Mouse (Mus musculus) cerebellum, postnatal 14 days (tissue): ENCODE measurements around the gene Unkl.
"Not testable (repeated sequence)": the region's sequence is repeated elsewhere in the genome, so short reads cannot be mapped to it uniquely, and the experiment has no call there.

Source experiments
- DNase-seq, 2 experiments: peaks; one replicate each; pipeline ENCODE4 v3.0.0; 2021; ENCODE audit warnings: mixed read lengths in 2 of 2

The Unkl gene

GRCm38 (mm10) chr17:25220746-25221145 is 32.5 kb downstream of the Unkl start:
- no peak for DNase-seq

DNA sequence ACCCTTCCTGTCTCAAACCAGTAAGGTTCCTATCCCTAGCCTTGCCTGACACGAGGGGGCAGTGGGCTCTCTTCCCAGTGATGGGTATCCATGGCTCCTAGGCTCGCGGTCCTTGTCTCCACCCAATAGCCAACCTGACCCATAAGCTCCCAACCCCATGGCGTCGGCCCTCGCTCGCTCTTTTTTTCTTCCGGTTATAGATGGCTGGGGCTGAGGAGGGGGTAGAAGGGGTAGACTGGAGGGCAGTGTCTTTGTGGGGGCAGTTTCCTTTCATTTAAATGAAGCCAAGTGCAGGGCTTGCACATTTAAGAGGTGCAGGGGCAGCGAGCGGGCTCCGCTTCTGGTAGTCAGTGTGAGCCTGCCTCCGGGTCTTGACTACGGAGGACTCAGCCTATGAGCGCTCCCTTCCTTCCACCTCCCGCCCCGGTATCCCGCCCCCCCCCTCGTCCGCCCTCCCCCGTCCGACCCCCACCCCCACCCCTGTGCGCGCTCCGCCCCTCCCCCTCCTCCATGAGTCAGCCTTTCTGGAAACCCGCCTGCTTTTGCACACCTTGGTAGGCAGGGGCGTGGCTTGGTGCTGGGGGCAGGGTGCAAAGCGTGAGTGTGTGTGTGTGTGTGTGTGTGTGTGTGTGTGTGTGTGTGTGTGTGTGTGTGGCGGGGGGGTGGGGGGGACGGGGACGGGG is 33.8 kb downstream of the Unkl start:
- peak; percentile 81 to 92 for DNase-seq

DNA sequence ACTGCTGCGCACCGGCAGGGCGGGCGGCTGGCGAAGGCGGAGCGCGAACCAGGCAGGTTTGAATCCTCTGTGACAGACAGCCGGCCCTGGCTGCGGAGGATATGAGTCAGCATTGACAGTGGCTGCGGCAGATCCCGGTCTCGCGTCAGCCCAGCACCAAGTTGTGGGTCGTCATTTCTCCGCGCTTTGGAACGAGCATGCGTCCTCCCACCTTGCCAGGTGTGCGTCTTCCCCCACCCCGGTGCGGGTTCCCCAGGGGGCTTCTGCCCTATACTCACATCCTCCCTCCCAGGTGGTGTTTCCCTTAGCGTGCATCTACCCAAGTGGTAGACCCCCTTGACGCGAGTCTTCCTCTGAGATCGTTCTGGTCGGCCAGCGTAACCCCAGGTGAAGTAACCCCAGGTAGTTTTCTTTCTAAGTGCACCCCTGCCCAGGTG is 34.3 kb downstream of the Unkl start:
- peak; percentile 57 to 58 for DNase-seq

DNA sequence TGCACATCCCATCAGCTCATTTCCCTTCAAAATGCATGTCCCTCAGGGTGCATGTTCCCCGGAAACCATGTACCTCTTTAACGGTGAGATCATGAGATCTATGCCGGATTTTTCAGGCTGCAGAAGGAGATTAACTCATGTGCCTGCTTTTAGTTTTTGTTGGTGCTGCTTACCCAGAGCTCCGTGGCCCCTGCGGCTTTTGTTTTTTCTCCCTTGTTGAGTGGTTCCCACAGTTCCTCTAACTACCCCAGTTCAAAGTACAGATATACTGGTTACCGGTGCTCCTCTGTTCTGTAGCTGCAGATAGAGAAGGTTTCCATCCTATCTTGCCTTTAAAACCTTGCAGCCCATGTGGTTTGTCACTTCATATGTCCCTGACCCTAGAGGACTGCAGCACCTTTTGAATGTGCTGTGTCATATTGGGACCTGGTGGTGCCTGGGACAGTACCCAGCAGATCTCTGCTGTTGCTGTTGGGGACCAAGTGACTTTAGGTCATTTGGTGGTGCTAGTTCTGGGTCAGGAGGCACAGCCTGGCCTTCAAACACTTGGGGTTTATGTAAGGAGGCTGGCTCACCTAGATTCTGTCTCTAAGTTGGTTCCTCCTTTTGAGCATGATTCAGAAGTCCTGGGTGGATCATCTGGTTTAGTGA is 34.9 kb downstream of the Unkl start:
- DNase-seq: no peak

DNA sequence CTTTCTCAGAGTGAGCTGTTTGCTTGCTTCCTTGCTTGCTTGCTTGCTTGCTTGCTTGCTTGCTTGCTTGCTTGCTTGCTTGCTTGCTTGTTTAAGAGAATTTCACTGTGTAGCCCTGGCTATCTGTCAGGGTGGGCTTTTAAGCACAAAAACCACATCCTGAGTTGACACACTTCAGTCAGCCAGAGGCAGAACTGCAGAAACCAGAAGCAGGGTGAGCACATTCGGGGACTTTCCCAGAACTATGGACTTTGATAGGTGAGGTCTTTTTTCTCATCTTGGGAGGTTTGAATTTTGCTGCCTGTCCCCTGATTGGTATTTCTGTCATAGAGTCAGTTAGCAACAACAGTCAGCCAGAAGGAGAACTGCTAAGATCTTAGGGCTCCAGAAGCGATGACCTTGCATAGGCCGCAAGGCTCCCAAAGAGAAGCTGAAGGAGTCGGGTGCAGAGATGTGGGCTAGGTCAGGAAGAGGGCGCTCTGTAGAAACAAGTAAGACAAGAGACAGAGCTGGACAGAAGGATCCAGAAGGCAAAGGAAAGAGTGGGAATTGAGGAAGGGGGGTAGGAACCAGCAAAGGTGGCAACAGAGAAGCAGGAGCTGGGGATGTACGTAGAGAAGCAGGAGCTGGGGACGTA is 36.5 kb downstream of the Unkl start:
- no peak for DNase-seq

- no peak for DNase-seq
These were observed 37.5 kb downstream of the Unkl start for GRCm38 (mm10) chr17:25225659-25226058.

GRCm38 (mm10) chr17:25227991-25228390 is 39.8 kb downstream of the Unkl start:
- DNase-seq: no peak

DNA sequence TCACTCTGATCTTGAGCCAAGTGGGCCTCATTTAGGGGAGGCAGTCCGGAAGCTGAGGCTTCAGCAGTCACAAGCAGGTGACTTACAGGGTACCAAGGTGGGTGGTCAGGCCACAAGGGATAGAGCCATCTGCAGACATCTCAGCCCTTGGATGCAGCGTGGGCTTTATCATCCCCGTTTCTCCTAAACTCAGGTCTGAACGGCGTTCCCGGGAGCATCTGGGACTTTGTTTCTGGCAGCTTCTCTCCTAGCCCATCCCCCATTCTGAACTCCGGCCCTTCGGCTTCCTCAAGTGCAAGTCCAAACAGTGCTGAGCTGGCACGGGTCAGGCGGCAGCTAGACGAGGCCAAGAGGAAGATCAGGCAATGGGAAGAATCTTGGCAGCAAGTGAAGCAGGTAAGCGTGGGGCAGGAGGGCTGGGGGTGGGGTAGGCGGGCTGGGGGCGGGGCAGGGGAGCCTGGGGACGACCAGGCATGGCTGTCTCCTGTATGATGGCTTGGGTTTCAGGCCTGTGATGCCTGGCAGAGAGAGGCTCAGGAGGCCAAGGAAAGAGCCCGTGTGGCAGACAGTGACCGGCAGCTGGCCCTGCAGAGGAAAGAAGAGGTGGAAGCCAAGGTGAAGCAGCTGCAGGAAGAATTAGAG is 41.9 kb downstream of the Unkl start:
- DNase-seq: not testable (repeated sequence)

GRCm38 (mm10) chr17:25230700-25231099 is 42.5 kb downstream of the Unkl start:
- peak in 1 of 2 experiments; percentile 63 for DNase-seq

DNA sequence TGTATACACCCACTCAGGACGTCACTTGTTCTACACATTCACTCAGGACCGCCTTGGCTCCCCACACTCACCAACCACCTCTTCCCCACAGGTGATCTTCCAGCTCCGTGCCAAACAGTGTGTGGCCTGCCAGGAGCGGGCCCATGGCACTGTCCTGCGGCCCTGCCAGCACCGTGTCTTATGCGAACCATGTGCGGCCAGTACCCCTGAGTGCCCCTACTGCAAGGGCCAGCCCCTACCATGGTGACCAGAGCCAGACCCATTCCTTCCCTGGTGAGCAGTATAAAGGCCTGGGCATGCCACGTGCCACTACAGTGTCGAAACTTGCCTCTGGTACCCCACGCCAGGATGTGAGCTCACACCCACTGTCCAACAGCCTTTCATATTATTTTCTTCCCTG is 43.4 kb downstream of the Unkl start:
- DNase-seq: not testable (repeated sequence)

DNA sequence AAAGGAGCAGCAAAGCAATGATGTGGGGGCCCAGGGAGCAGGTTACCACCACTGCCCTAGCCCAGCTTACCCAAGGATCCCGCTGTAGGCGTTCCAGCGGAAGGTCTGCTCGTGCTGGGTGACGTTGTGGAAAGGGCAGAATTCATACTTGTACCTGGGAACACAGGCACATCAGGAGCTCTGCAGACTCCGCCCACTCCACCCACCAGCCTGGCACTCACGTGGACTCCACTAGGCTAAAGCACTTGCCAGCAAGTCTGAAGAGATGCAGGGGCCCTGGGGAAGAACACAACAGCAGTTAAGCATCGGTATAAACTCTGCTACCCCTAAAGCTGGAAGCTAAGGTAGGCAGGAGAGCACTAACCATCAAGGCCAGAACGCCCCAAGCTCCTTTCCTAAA is 47.4 kb downstream of the Unkl start:
- no peak for DNase-seq

- DNase-seq: peak; percentile 89 to 90
These were observed 51.8 kb downstream of the Unkl start, which contains the start of the genes Gnptg and Tsr3 for GRCm38 (mm10) chr17:25239695-25240636. Gene Gnptg (minus strand): TSS chr17:25240124. Gene Tsr3 (plus strand): TSS chr17:25240170.

DNA sequence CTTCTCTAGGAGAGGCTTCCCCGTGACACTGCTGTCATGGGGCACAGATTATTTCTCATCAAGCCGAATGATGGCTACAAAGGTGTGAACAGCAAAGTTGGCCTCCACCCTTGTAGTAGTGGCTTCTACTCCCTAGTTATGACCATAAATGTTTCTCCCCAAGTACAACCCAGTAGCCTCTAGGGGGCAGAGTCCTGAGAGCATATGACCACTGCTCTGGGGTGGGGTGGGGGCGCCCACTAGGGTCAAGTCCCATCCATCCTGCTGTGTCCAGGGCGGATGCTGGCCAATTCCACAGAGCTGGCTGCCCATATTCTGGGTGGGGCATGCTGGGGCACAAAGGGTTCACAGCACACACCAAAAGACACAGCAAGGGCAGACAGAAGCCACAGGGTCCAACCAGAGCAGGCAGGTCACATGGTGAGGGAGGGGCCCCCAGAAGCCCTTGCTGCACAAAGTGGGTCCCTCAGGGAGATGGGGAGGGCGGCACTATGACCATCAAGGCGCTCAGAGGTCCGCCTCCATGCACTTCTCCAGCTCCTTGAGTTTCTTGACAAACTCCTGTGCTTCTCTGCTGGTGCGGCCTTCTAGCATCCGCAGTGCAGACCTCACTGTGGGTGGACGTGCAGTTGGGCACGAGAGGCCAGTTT is 55.1 kb downstream of the Unkl start:
- DNase-seq: peak in 1 of 2 experiments; percentile 23

DNA sequence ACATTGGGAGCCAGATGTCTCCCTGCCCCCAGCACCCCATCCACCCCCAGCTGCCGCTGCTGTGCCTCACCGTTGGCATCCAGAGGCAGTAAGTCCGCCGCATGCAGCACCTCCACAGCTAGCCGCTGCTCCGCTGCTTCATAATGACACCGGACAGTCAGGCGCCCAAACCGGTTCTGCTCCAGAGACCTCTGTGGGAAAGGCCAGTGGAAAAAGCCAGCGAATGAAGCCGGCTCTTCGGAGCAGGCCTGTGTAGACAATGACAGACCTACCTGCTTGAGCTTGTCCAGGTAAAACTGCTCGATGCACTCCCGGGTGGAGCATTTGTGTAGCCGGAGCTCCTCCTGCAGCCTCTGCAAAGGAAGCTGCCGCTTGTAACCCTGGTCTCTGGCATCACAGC is 56.0 kb downstream of the Unkl start:
- DNase-seq: no peak

GRCm38 (mm10) chr17:25248033-25248750 is 60.0 kb downstream of the Unkl start:
- no peak for DNase-seq

- peak; percentile 85 to 90 for DNase-seq
These were observed 62.1 kb downstream of the Unkl start for GRCm38 (mm10) chr17:25250181-25250835.

GRCm38 (mm10) chr17:25252643-25253042 is 64.4 kb downstream of the Unkl start:
- no peak for DNase-seq

DNA sequence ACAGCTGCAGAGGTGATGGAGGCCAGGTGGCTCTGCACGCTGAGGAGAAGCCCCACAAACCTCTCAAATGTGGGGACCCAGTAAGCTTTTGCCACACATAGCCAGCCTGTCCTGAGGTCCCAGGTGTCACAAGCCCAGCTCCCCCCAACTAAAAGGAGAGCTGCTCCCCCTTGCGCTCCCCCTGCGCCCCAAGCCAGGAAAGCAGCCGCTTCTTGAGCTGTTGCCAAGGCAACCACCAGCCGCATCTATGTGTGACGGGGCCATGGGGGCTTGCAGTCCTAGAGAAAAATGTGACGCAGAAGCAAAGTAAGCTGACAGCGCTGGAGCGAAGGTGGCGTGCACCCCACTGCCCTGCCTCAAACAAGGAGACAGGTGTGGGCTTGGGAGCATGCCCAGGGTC is 65.6 kb downstream of the Unkl start:
- DNase-seq: peak in 1 of 2 experiments; percentile 33

DNA sequence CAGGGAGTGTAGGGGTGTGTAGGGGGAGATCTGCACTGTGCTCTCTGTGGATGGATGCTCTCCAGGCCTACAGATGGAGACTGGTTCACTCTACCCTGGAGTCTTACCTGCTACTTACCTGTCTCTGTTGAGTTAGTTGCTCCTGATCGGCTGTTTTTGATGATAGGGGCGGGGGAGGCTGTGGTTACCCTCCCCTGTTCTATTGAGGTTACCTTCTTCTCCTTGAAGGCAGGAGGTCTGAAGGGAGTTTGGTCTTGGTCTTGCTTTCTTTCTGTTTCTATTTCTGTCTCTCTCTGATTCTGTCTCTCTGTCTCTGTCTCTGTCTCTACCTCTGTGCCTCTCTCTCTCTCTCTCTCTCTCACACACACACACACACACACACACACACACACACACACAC is 66.9 kb downstream of the Unkl start:
- DNase-seq: no peak

DNA sequence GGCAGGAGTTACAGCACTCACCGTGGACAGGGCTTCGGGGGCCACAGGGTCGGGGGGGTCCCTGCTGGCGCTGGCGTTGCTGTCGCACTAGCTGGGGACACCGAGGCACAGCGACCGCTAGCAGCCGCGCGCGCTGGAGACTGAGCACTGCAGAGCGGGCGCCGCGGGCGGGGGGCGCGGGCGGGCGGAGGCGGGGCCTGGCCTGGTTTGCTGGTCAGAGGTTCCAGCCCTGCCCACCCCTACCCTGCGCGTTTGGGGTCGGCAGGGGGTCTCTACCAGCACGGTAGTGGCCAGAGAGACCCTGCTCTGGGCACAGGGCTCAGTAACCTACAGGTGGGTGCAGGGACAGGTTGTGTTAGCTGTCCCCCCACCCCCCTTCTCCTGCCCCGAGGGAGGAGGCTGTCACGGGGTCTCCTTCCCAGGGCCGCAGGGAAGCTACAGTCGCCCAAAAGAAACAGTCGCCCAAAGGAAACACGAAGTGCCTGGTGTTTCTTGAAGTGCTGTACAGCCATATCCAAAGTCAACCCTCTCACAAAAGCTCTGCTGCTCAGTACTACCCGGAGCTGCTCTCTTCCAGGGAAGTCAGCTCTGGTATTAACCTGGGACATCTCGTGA is 68.0 kb downstream of the Unkl start, which contains the start of gene Baiap3:
Gene Baiap3, minus strand, starts transcription at position 225 of the 615 bp plus-strand sequence.
- peak in 1 of 2 experiments; percentile 23 for DNase-seq
